Mouse (Mus musculus) hindbrain, embryonic 10.5 days (tissue): ENCODE measurements around the gene Olfr771. TPM values are rescaled to one million over a fixed set of nuclear protein-coding genes. Genes with fewer than 3 reads are reported as not detected.
"Not testable (repeated sequence)": the region's sequence is repeated elsewhere in the genome, so short reads cannot be mapped to it uniquely, and the experiment has no call there.

ENCODE experiments used
- DNase-seq: peaks from one replicate; pipeline ENCODE4 v3.0.0-alpha.2; 2017; ENCODE audit warnings: low spot score
- H3K27ac ChIP-seq: fragments of 300-500 bp; sonication (generic); 2 replicates; pipeline ENCODE4 v1.5.1; 2016; ENCODE audit warnings: mild to moderate bottlenecking, moderate library complexity
- H3K27me3 ChIP-seq: fragments of 300-500 bp; sonication (generic); 2 replicates; pipeline ENCODE4 v1.6.1; 2016; ENCODE audit warnings: mild to moderate bottlenecking; ENCODE audit not compliant: poor library complexity, insufficient read depth, severe bottlenecking
- H3K36me3 ChIP-seq: fragments of 300-500 bp; sonication (generic); 2 replicates; pipeline ENCODE4 v1.6.1; 2016; ENCODE audit warnings: mild to moderate bottlenecking, moderate library complexity
- H3K4me1 ChIP-seq: fragments of 300-500 bp; sonication (generic); replicated peaks from 2 replicates; pipeline ENCODE4 v1.6.1; 2016; ENCODE audit warnings: mild to moderate bottlenecking
- H3K4me3 ChIP-seq: fragments of 300-500 bp; sonication (generic); 2 replicates; pipeline ENCODE4 v1.5.1; 2016; ENCODE audit warnings: mild to moderate bottlenecking, moderate library complexity
- H3K9me3 ChIP-seq: fragments of 300-500 bp; sonication (generic); 2 replicates; pipeline ENCODE4 v1.6.1; 2016; ENCODE audit warnings: mild to moderate bottlenecking, moderate library complexity
- WGBS: fragments of 180-500 bp; shearing (Covaris S2); methylation state at CpG from one replicate; pipeline ENCODE4 v1.1.7; 2016; 5-methylcytosine and 5-hydroxymethylcytosine counted together
- polyA plus RNA-seq: library from polyadenylated mRNA; unstranded; fragments of >200 nt; fragmentation: Nextera tagmentation; extraction: Ambion mirVana; gene quantifications from 2 replicates; pipeline ENCODE4 v1.2.1, GENCODE M21; 2016

Olfr771 gene
- polyA plus RNA-seq: not detected in 2 replicates

GRCm38 (mm10) chr10:129164651-129165050 lies at the start of gene Olfr771:
TSS of gene Olfr771 (minus strand) at chr10:129164751.
- DNase-seq: no peak
- H3K4me1 ChIP-seq: no peaks in the 10 kb centered on the region
- 86% methylated on average over 1 of the region's 1 CpGs for WGBS
- no peaks in the 10 kb centered on the region for H3K27me3 ChIP-seq
- no peak within 1 kb of the TSS for H3K27ac ChIP-seq
- no peaks in the 10 kb centered on the region for H3K9me3 ChIP-seq
- no peak within 1 kb of the TSS for H3K4me3 ChIP-seq
- no peaks in the 10 kb centered on the region for H3K36me3 ChIP-seq

GRCm38 (mm10) chr10:129187319-129187718 lies 22.8 kb upstream of the Olfr771 start, which contains the start of gene Olfr773:
TSS of gene Olfr773 (minus strand) at chr10:129187419.
- not testable (repeated sequence) for H3K9me3 ChIP-seq, DNase-seq, H3K4me1 ChIP-seq, H3K27ac ChIP-seq, H3K27me3 ChIP-seq, H3K4me3 ChIP-seq, H3K36me3 ChIP-seq

- H3K4me1 ChIP-seq, DNase-seq, H3K27ac ChIP-seq, H3K36me3 ChIP-seq, H3K4me3 ChIP-seq, H3K27me3 ChIP-seq, H3K9me3 ChIP-seq: not testable (repeated sequence)
- 77% methylated on average over 4 of the region's 4 CpGs for WGBS
Observed at GRCm38 (mm10) chr10:129177821-129178220, 13.3 kb upstream of the Olfr771 start, which contains the start of gene Olfr772. TSS of gene Olfr772 (minus strand) at chr10:129177921.

- H3K4me3 ChIP-seq: no peak within 1 kb of the TSS
- H3K36me3 ChIP-seq: no peaks in the 10 kb centered on the region
- H3K27ac ChIP-seq: no peak within 1 kb of the TSS
- WGBS: 91% methylated on average over 2 of the region's 2 CpGs
- no peaks in the 10 kb centered on the region for H3K4me1 ChIP-seq
- no peaks in the 10 kb centered on the region for H3K27me3 ChIP-seq
- no peak for DNase-seq
- H3K9me3 ChIP-seq: no peaks in the 10 kb centered on the region
Observed at GRCm38 (mm10) chr10:129138898-129139297, 25.7 kb downstream of the Olfr771 start, which contains the start of gene Olfr770. TSS of gene Olfr770 (minus strand) at chr10:129138998.

- no peaks in the 10 kb centered on the region for H3K27me3 ChIP-seq
- no peaks in the 10 kb centered on the region for H3K9me3 ChIP-seq
- no peaks in the 10 kb centered on the region for H3K36me3 ChIP-seq
- H3K4me1 ChIP-seq: no peaks in the 10 kb centered on the region
- no peak for DNase-seq
- H3K27ac ChIP-seq: no peak within 1 kb of the TSS
- WGBS: 88% methylated on average over 2 of the region's 2 CpGs
- H3K4me3 ChIP-seq: no peak within 1 kb of the TSS
Observed at GRCm38 (mm10) chr10:129117761-129118160, 46.8 kb downstream of the Olfr771 start, which contains the start of gene Olfr769. TSS of gene Olfr769 (minus strand) at chr10:129117861.

- no peaks in the 10 kb centered on the region for H3K4me1 ChIP-seq
- DNase-seq: no peak
- WGBS: 96% methylated on average over 3 of the region's 3 CpGs
Observed at GRCm38 (mm10) chr10:129115146-129115545, 49.4 kb downstream of the Olfr771 start.

More at GRCm38 (mm10) chr10:129115146-129115545, 49.4 kb downstream of the Olfr771 start:
- no peak overlapping the region for H3K27ac ChIP-seq
- no peaks in the 10 kb centered on the region for H3K9me3 ChIP-seq
- no peaks in the 10 kb centered on the region for H3K27me3 ChIP-seq
- no peaks in the 10 kb centered on the region for H3K36me3 ChIP-seq
- H3K4me3 ChIP-seq: no peak overlapping the region

Other genes starting within 250 kb of the Olfr771 start
- gene Rdh5, start 241.9 kb downstream of the Olfr771 start, polyA plus RNA-seq: 15.8 and 18.7 TPM in 2 replicates
- gene Bloc1s1, start 240.7 kb downstream of the Olfr771 start, polyA plus RNA-seq: 229 and 285 TPM in 2 replicates
- gene Itga7, start 230.9 kb downstream of the Olfr771 start, polyA plus RNA-seq: 3.7 and 4.0 TPM in 2 replicates
- not detected in 2 replicates for gene Mettl7b, start 203.8 kb downstream of the Olfr771 start, polyA plus RNA-seq
- 0.06 TPM in 1 of 2 replicates, not detected in the other for gene Olfr9, start 175.3 kb downstream of the Olfr771 start, polyA plus RNA-seq
- not detected in 2 replicates for gene Olfr763, start 154.0 kb downstream of the Olfr771 start, polyA plus RNA-seq
- gene Olfr764-ps1, start 124.9 kb downstream of the Olfr771 start, polyA plus RNA-seq: not detected in 2 replicates
- not detected in 2 replicates for gene Olfr765, start 114.8 kb downstream of the Olfr771 start, polyA plus RNA-seq
- not detected in 2 replicates for gene Olfr766-ps1, start 95.8 kb downstream of the Olfr771 start, polyA plus RNA-seq
- gene Olfr767, start 81.8 kb downstream of the Olfr771 start, polyA plus RNA-seq: not detected in 2 replicates
- gene Olfr768, start 65.4 kb downstream of the Olfr771 start, polyA plus RNA-seq: not detected in 2 replicates
- gene Olfr769, start 46.9 kb downstream of the Olfr771 start, polyA plus RNA-seq: not detected in 2 replicates
- not detected in 2 replicates for gene Olfr770, start 25.8 kb downstream of the Olfr771 start, polyA plus RNA-seq
- not detected in 2 replicates for gene Olfr772, start 13.2 kb upstream of the Olfr771 start, polyA plus RNA-seq
- not detected in 2 replicates for gene Olfr773, start 22.7 kb upstream of the Olfr771 start, polyA plus RNA-seq
- gene Olfr774, start 71.5 kb upstream of the Olfr771 start, polyA plus RNA-seq: not detected in 2 replicates
- not detected in 2 replicates for gene Olfr775, start 83.7 kb upstream of the Olfr771 start, polyA plus RNA-seq
- gene Olfr776, start 94.4 kb upstream of the Olfr771 start, polyA plus RNA-seq: not detected in 2 replicates
- gene Olfr777, start 106.7 kb upstream of the Olfr771 start, polyA plus RNA-seq: 0.10 TPM in 1 of 2 replicates, not detected in the other
- not detected in 2 replicates for gene Olfr780, start 153.4 kb upstream of the Olfr771 start, polyA plus RNA-seq
- gene Olfr781, start 164.1 kb upstream of the Olfr771 start, polyA plus RNA-seq: not detected in 2 replicates
- not detected in 2 replicates for gene Olfr782, start 184.1 kb upstream of the Olfr771 start, polyA plus RNA-seq
- 0.08 TPM in 1 of 2 replicates, not detected in the other for gene Olfr784, start 219.3 kb upstream of the Olfr771 start, polyA plus RNA-seq
- not detected in 2 replicates for gene Olfr785, start 240.7 kb upstream of the Olfr771 start, polyA plus RNA-seq